Mouse (Mus musculus) embryonic facial prominence, embryonic 14.5 days (tissue): ENCODE data around the gene Tbx5. TPM values are rescaled to one million over a fixed set of nuclear protein-coding genes. Genes with fewer than 3 reads are reported as not detected.

ENCODE experiments used
- ATAC-seq: fragments of 200-750 bp; cut with Nextera tagmentation; 2 replicates; pipeline ENCODE4 v1.8.0; 2017; ENCODE audit warnings: low read depth, moderate number of reproducible peaks, moderate TSS enrichment
- DNase-seq: peaks from one replicate; pipeline ENCODE4 v3.0.0-alpha.2; 2015; ENCODE audit warnings: low spot score
- H3K27ac ChIP-seq: fragments of 300-500 bp; sonication (generic); replicated peaks from 2 replicates; pipeline ENCODE4 v1.5.1; 2014; ENCODE audit warnings: low read depth, mild to moderate bottlenecking, low read length, moderate library complexity
- H3K27me3 ChIP-seq: fragments of 300-500 bp; sonication (generic); replicated peaks from 2 replicates; pipeline ENCODE4 v1.6.1; 2014; ENCODE audit warnings: low read length; ENCODE audit not compliant: control insufficient read depth, insufficient read depth
- H3K36me3 ChIP-seq: fragments of 300-500 bp; sonication (generic); 2 replicates; pipeline ENCODE4 v1.6.1; 2014; ENCODE audit warnings: low read length, mixed read lengths; ENCODE audit not compliant: control insufficient read depth, insufficient read depth
- H3K4me1 ChIP-seq: fragments of 300-500 bp; sonication (generic); 2 replicates; pipeline ENCODE4 v1.6.1; 2014; ENCODE audit warnings: antibody characterized with exemption, low read length; ENCODE audit not compliant: control insufficient read depth, insufficient read depth
- H3K4me2 ChIP-seq: fragments of 300-500 bp; sonication (generic); 2 replicates; pipeline ENCODE4 v1.6.1; 2014; ENCODE audit warnings: low read depth, mild to moderate bottlenecking, low read length, moderate library complexity, mixed read lengths
- H3K4me3 ChIP-seq: fragments of 300-500 bp; sonication (generic); 2 replicates; pipeline ENCODE4 v1.5.1; 2014; ENCODE audit warnings: low read depth, mild to moderate bottlenecking, low read length
- H3K9ac ChIP-seq: fragments of 300-500 bp; sonication (generic); 2 replicates; pipeline ENCODE4 v1.6.1; 2014; ENCODE audit warnings: low read depth, mild to moderate bottlenecking, low read length, moderate library complexity, mixed read lengths
- H3K9me3 ChIP-seq: fragments of 300-500 bp; sonication (generic); 2 replicates; pipeline ENCODE4 v1.6.1; 2016; ENCODE audit warnings: low read length; ENCODE audit not compliant: control insufficient read depth
- WGBS: fragments of 180-500 bp; shearing (Covaris S2); extraction: QIAGEN DNeasy Blood & Tissue Kit; methylation state at CpG from one replicate; pipeline ENCODE4 v1.1.7; 2014; 5-methylcytosine and 5-hydroxymethylcytosine counted together
- polyA plus RNA-seq: library from polyadenylated mRNA; unstranded; fragments of >200 nt; fragmentation: Nextera tagmentation; extraction: Ambion mirVana; gene quantifications from 2 replicates; pipeline ENCODE4 v1.2.1, GENCODE M21; 2014

Gene Tbx5
- polyA plus RNA-seq, 1 experiment from 2014 or later = 0.24 TPM

GRCm38 (mm10) chr5:119806467-119806866 is 26.0 kb upstream of the Tbx5 start:
- Histone ChIP-seq H3K36me3 (no peaks in the 10 kb centered on the region), H3K9me3 (no peaks in the 10 kb centered on the region), H3K4me3 (no peak overlapping the region), H3K4me1 (no peaks in the 10 kb centered on the region), H3K27me3 (peaks cover 99% of the 10 kb centered on the region), H3K9ac (no peak overlapping the region), H3K4me2 (no peak overlapping the region), H3K27ac (no peak overlapping the region)
- no peak for DNase-seq
- ATAC-seq = no peak

GRCm38 (mm10) chr5:119807481-119808183 is 24.8 kb upstream of the Tbx5 start:
- Histone ChIP-seq H3K9ac (no peak overlapping the region), H3K4me2 (no peak overlapping the region), H3K36me3 (no peaks in the 10 kb centered on the region)

GRCm38 (mm10) chr5:119808713-119809112 is 23.8 kb upstream of the Tbx5 start:
- Histone ChIP-seq H3K36me3 (no peaks in the 10 kb centered on the region), H3K27ac (no peak overlapping the region), H3K27me3 (peaks cover 92% of the 10 kb centered on the region), H3K9ac (no peak overlapping the region), H3K4me2 (no peak overlapping the region), H3K9me3 (no peaks in the 10 kb centered on the region), H3K4me1 (no peaks in the 10 kb centered on the region), H3K4me3 (no peak overlapping the region)
- ATAC-seq = no peak
- no peak for DNase-seq
- 31% methylated on average over 6 of the region's 6 CpGs for WGBS

More at GRCm38 (mm10) chr5:119807481-119808183, 24.8 kb upstream of the Tbx5 start:
- no peaks in the 10 kb centered on the region for H3K4me1 ChIP-seq
- H3K9me3 ChIP-seq = no peaks in the 10 kb centered on the region
- no peak for DNase-seq
- no peak overlapping the region for H3K4me3 ChIP-seq
- H3K27ac ChIP-seq = no peak overlapping the region
- no peak for ATAC-seq
- peaks cover 96% of the 10 kb centered on the region for H3K27me3 ChIP-seq
- 3% methylated on average over 20 of the region's 20 CpGs for WGBS

GRCm38 (mm10) chr5:119810994-119811690 is 21.3 kb upstream of the Tbx5 start:
- 56% methylated on average over 12 of the region's 12 CpGs for WGBS
- H3K36me3 ChIP-seq = no peaks in the 10 kb centered on the region
- no peak for ATAC-seq
- H3K27me3 ChIP-seq = peaks cover 77% of the 10 kb centered on the region
- peaks cover 6% of the 10 kb centered on the region; the same call in 1 of the 2 replicates for H3K9me3 ChIP-seq
- H3K27ac ChIP-seq = no peak overlapping the region
- no peaks in the 10 kb centered on the region for H3K4me1 ChIP-seq
- H3K9ac ChIP-seq = no peak overlapping the region
- H3K4me3 ChIP-seq = no peak overlapping the region
- no peak overlapping the region for H3K4me2 ChIP-seq
- DNase-seq = no peak

GRCm38 (mm10) chr5:119815247-119815646 is 17.2 kb upstream of the Tbx5 start:
- H3K9me3 ChIP-seq = peaks cover 6% of the 10 kb centered on the region; the same call in 1 of the 2 replicates
- H3K36me3 ChIP-seq = no peaks in the 10 kb centered on the region
- ATAC-seq (no peak), DNase-seq (no peak)
- H3K4me2 ChIP-seq = no peak overlapping the region
- H3K4me1 ChIP-seq = no peaks in the 10 kb centered on the region
- WGBS = 58% methylated on average over 1 of the region's 1 CpGs
- no peak overlapping the region for H3K27ac ChIP-seq
- H3K4me3 ChIP-seq = no peak overlapping the region
- H3K9ac ChIP-seq = no peak overlapping the region
- peaks cover 62% of the 10 kb centered on the region for H3K27me3 ChIP-seq

GRCm38 (mm10) chr5:119820452-119820851 is 12.0 kb upstream of the Tbx5 start:
- Histone ChIP-seq H3K4me1 (no peaks in the 10 kb centered on the region), H3K9ac (no peak overlapping the region), H3K9me3 (peaks cover 1% of the 10 kb centered on the region; the same call in 1 of the 2 replicates), H3K27me3 (peaks cover 62% of the 10 kb centered on the region), H3K36me3 (no peaks in the 10 kb centered on the region), H3K4me2 (no peak overlapping the region), H3K4me3 (no peak overlapping the region), H3K27ac (no peak overlapping the region)
- ATAC-seq (no peak), DNase-seq (no peak)
- WGBS = 86% methylated on average over 6 of the region's 6 CpGs

- no peak overlapping the region for H3K4me2 ChIP-seq
- no peak overlapping the region for H3K4me3 ChIP-seq
- no peak overlapping the region for H3K27ac ChIP-seq
- no peak overlapping the region for H3K9ac ChIP-seq
- H3K4me1 ChIP-seq = no peaks in the 10 kb centered on the region
- 27% methylated on average over 2 of the region's 2 CpGs for WGBS
- H3K9me3 ChIP-seq = no peaks in the 10 kb centered on the region
- H3K27me3 ChIP-seq = peaks cover 61% of the 10 kb centered on the region
- DNase-seq = no peak
- ATAC-seq = no peak
- no peaks in the 10 kb centered on the region for H3K36me3 ChIP-seq
Observed at GRCm38 (mm10) chr5:119821506-119821905, 11.0 kb upstream of the Tbx5 start.

GRCm38 (mm10) chr5:119827341-119827740 is 5.1 kb upstream of the Tbx5 start:
- Histone ChIP-seq H3K27ac (no peak overlapping the region), H3K36me3 (no peaks in the 10 kb centered on the region), H3K9me3 (no peaks in the 10 kb centered on the region), H3K27me3 (peaks cover 87% of the 10 kb centered on the region), H3K4me3 (no peak overlapping the region), H3K9ac (no peak overlapping the region), H3K4me1 (peaks cover 6% of the 10 kb centered on the region; the same call in 1 of the 2 replicates), H3K4me2 (no peak overlapping the region)
- WGBS = 69% methylated on average over 6 of the region's 6 CpGs
- no peak for ATAC-seq
- no peak for DNase-seq
